Mouse (Mus musculus): ENCODE data around the gene Slc43a1. TPM values are rescaled to one million over a fixed set of nuclear protein-coding genes. Genes with fewer than 3 reads are reported as not detected.
"Not testable (repeated sequence)": the region's sequence is repeated elsewhere in the genome, so short reads cannot be mapped to it uniquely, and the experiment has no call there.

Slc43a1 gene
- polyA plus RNA-seq (2012; ENCODE audit: insufficient read depth, insufficient read length, missing spikeins), result not detected in 2 replicates

DNA sequence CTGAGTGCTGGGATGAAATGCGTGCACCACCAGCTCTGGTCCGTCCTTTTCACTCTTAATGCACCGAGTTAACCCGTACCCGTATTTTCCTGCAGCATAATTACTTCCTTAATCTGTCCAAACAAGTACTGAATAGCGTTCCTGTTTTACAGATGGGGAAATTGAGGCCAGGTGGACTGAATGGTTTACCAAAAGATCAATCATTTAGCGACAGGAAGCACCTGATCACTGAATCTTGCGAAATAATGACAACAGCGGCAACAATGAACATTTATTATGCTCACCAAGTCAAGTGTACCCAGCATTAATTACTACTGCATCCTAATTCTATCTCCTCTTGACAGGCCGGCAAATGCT is at the start of gene Slc43a1:
TSS of gene Slc43a1 (plus strand) at position 258 of the 357 bp plus-strand sequence.
- no peak within 1 kb of the TSS for H3K27ac ChIP-seq (ENCODE audit: insufficient read depth, low read depth, low read length)
- H3K4me3 ChIP-seq (ENCODE audit: insufficient read depth, low read length), result no peak within 1 kb of the TSS

DNA sequence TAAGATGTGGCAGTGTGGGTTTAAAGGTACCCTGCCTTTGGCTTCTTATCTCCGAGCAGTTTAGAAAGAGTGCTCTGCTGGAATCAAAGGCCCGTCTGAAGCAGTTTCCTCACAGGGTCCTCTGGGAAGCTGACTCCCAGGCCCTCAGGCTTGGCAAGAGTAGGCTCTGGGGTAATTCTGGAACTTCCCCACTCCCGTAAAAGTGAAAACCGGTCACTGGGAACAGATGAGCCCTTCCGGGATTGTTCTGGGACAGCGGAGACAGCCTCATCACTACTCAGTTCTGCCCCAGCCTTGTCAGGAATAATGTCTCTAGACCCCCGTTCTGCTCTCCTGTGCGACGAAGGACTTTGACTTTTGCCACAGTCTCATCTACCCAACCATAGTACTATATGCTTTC is 48.2 kb upstream of the Slc43a1 start:
- no peak for TF ChIP-seq POLR2A (IDR thresholded peaks at IDR 0.05; ENCODE audit: borderline replicate concordance, low read depth, low read length)
- no peak for TF ChIP-seq CTCF (IDR thresholded peaks at IDR 0.05; ENCODE audit: low read depth, low read length)
- Histone ChIP-seq H3K27ac (ENCODE audit: insufficient read depth, low read depth, low read length) (no peak overlapping the region), H3K4me1 (ENCODE audit: control insufficient read depth, insufficient read depth, low read length) (peaks cover 41% of the 10 kb centered on the region), H3K4me3 (ENCODE audit: insufficient read depth, low read length) (no peak overlapping the region)

More for the DNA sequence above, at the start of gene Slc43a1:
- no peak for TF ChIP-seq POLR2A (IDR thresholded peaks at IDR 0.05; ENCODE audit: borderline replicate concordance, low read depth, low read length)
- no peak for TF ChIP-seq CTCF (IDR thresholded peaks at IDR 0.05; ENCODE audit: low read depth, low read length)
- H3K4me1 ChIP-seq (ENCODE audit: control insufficient read depth, insufficient read depth, low read length), result no peaks in the 10 kb centered on the region

DNA sequence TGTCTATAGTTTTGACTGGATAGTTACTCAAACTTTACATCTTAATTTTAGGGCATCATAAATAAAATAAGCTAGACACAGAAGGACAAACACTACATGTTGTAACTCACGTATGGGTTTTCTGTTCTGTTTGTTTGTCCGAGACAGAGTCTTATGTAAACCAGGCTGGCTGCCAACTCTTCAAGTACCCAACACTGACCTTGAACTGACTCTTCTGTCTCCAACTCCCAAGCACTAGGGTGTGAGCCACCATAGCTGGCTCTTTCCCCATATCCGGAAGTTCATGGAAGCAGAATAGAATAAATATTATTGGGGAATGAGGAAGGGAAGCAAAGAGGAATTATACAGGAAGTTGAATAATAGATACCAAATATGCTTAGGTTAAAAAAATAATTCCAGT is 46.1 kb upstream of the Slc43a1 start:
- Histone ChIP-seq H3K4me1 (ENCODE audit: control insufficient read depth, insufficient read depth, low read length) (peaks cover 34% of the 10 kb centered on the region), H3K27ac (ENCODE audit: insufficient read depth, low read depth, low read length) (no peak overlapping the region), H3K4me3 (ENCODE audit: insufficient read depth, low read length) (no peak overlapping the region)
- TF ChIP-seq CTCF (IDR thresholded peaks at IDR 0.05; ENCODE audit: low read depth, low read length), result no peak
- TF ChIP-seq POLR2A (IDR thresholded peaks at IDR 0.05; ENCODE audit: borderline replicate concordance, low read depth, low read length), result no peak

DNA sequence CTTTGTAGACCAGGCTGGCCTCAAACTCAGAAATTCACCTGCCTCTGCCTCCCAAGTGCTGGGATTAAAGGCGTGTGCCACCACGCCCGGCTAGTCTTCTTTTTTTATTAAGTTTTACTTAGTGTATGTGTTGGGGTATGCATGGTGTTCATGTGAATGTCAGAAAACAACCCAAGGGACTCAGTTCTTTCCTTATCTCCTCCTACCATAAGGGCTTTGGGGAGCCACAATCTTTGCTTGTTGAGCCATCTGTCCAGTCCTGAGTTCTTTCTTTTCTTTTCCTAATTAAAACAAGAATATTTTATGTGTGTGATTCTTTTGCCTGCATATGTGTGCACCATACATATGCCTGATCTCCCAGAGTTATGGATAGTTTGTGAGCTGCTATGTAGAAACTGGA is 45.5 kb upstream of the Slc43a1 start:
- Histone ChIP-seq H3K27ac (ENCODE audit: insufficient read depth, low read depth, low read length) (no peak overlapping the region), H3K4me1 (ENCODE audit: control insufficient read depth, insufficient read depth, low read length) (peaks cover 33% of the 10 kb centered on the region), H3K4me3 (ENCODE audit: insufficient read depth, low read length) (no peak overlapping the region)
- TF ChIP-seq POLR2A (IDR thresholded peaks at IDR 0.05; ENCODE audit: borderline replicate concordance, low read depth, low read length), result no peak

GRCm38 (mm10) chr2:84793871-84794270 is 44.8 kb upstream of the Slc43a1 start:
- no peak overlapping the region for H3K4me3 ChIP-seq (ENCODE audit: insufficient read depth, low read length)
- no peak for TF ChIP-seq CTCF (IDR thresholded peaks at IDR 0.05; ENCODE audit: low read depth, low read length)
- no peak for TF ChIP-seq POLR2A (IDR thresholded peaks at IDR 0.05; ENCODE audit: borderline replicate concordance, low read depth, low read length)
- H3K27ac ChIP-seq (ENCODE audit: insufficient read depth, low read depth, low read length), result peak overlapping the region; percentile 6; the same call in 1 of the 2 replicates
- H3K4me1 ChIP-seq (ENCODE audit: control insufficient read depth, insufficient read depth, low read length), result peaks cover 27% of the 10 kb centered on the region

DNA sequence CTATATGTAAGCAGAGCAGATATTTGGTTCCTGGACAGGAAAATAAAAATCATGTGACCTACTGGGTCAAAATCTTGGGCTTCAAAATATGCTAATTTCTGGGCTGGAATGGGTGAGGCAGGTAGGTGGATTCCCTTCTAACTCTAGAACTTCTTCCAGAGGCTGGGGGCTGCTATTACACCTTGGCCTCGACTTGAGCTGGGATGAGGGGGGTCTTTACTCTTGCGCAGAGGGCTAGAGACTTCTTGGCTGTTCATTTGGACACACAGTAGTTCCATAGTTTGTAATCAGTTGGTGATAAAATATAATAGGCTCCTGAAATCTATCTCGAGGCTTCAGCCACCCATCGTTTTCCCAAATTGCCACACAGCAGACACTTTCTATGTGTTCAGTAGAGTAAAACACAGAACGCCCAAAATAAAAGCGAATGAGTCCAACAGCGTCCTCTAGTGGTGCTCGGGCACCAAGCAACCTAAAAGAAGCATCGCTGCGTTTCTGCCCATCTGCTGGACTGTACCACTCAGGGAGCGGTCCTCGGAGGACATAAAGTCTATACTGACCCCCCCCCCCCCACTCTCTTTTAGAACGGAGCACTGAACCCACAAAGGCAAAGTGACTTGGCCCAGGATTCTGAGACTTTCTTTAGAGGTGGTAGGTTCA is 40.7 kb upstream of the Slc43a1 start:
- H3K27ac ChIP-seq (ENCODE audit: insufficient read depth, low read depth, low read length), result peak overlapping the region; percentile 63; the same call in 1 of the 2 replicates
- peak overlapping the region; percentile 79 for H3K4me3 ChIP-seq (ENCODE audit: insufficient read depth, low read length)
- H3K4me1 ChIP-seq (ENCODE audit: control insufficient read depth, insufficient read depth, low read length), result peaks cover 20% of the 10 kb centered on the region

GRCm38 (mm10) chr2:84798493-84798921 is 40.1 kb upstream of the Slc43a1 start, which contains the start of gene Ube2l6:
TSS of gene Ube2l6 (plus strand) at chr2:84798828.
- peak within 1 kb of the TSS; percentile 79 for H3K4me3 ChIP-seq (ENCODE audit: insufficient read depth, low read length)
- TF ChIP-seq CTCF (IDR thresholded peaks at IDR 0.05; ENCODE audit: low read depth, low read length), result no peak
- TF ChIP-seq POLR2A (IDR thresholded peaks at IDR 0.05; ENCODE audit: borderline replicate concordance, low read depth, low read length), result 0 out of 2 replicates have a peak, but pooled peaks have one; percentile 2
- H3K4me1 ChIP-seq (ENCODE audit: control insufficient read depth, insufficient read depth, low read length), result peaks cover 15% of the 10 kb centered on the region
- peak within 1 kb of the TSS; percentile 63 for H3K27ac ChIP-seq (ENCODE audit: insufficient read depth, low read depth, low read length)

More for the DNA sequence above, 40.7 kb upstream of the Slc43a1 start:
- TF ChIP-seq CTCF (IDR thresholded peaks at IDR 0.05; ENCODE audit: low read depth, low read length), result peak; percentile 93
- no peak for TF ChIP-seq POLR2A (IDR thresholded peaks at IDR 0.05; ENCODE audit: borderline replicate concordance, low read depth, low read length)

DNA sequence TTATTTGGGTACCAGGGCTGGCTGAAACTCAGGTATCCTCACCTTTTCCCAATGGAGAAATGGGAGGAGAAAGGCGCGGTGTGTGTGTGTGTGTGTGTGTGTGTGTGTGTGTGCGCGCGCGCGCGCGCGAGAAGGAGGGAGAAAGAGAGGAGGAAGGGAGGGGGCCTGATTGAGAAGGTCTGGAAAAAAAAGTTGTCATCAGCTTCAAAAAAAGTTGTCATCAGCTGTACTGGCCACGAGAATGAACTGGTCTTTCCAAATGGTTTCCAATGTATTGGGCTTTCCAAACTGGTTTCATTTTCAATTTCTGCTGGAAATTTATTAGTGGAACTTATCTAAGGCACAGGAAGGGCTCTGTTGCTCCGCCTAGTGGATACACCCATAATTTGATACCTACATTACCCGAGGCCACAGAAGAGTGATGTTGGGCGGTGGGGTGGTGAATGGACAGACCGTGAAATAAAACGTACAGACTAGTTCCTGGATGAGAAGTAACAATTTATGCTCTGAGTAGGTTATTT is 39.5 kb upstream of the Slc43a1 start:
- peak overlapping the region; percentile 79 for H3K4me3 ChIP-seq (ENCODE audit: insufficient read depth, low read length)
- H3K27ac ChIP-seq (ENCODE audit: insufficient read depth, low read depth, low read length), result peak overlapping the region; percentile 63
- no peak for TF ChIP-seq POLR2A (IDR thresholded peaks at IDR 0.05; ENCODE audit: borderline replicate concordance, low read depth, low read length)
- H3K4me1 ChIP-seq (ENCODE audit: control insufficient read depth, insufficient read depth, low read length), result peaks cover 11% of the 10 kb centered on the region

- H3K27ac ChIP-seq (ENCODE audit: insufficient read depth, low read depth, low read length), result peak overlapping the region; percentile 25
- H3K4me1 ChIP-seq (ENCODE audit: control insufficient read depth, insufficient read depth, low read length), result peaks cover 9% of the 10 kb centered on the region
- TF ChIP-seq POLR2A (IDR thresholded peaks at IDR 0.05; ENCODE audit: borderline replicate concordance, low read depth, low read length) (no peak), CTCF (IDR thresholded peaks at IDR 0.05; ENCODE audit: low read depth, low read length) (no peak)
These were observed 38.3 kb upstream of the Slc43a1 start for GRCm38 (mm10) chr2:84800304-84800703.

DNA sequence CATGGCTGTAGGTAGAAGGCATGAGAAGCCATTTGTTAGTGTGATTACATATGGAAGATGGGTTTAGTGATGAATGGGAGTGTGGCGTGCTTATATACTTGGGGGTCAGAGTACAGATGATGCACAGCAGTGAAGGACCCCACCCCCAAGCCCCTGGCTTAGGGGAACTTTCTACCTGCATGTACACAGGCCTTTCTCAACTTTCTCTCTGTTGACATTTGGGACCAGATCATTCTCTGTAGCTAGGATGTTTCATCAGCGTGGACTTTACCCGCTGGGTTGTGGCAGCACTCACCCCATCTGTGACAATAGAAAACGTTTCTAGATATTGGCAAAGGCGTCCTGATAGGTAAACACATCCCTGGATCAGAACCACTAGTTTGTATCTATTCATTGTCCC is 37.4 kb upstream of the Slc43a1 start:
- H3K4me3 ChIP-seq (ENCODE audit: insufficient read depth, low read length); H3K4me1 ChIP-seq (ENCODE audit: control insufficient read depth, insufficient read depth, low read length); H3K27ac ChIP-seq (ENCODE audit: insufficient read depth, low read depth, low read length): not testable (repeated sequence)

More at GRCm38 (mm10) chr2:84800304-84800703, 38.3 kb upstream of the Slc43a1 start:
- peak overlapping the region; percentile 29; the same call in 1 of the 2 replicates for H3K4me3 ChIP-seq (ENCODE audit: insufficient read depth, low read length)
